Mouse (Mus musculus) gastrocnemius, adult 8-10 months (tissue): ENCODE measurements around the gene Hnrnpa3. TPM values are rescaled to one million over a fixed set of nuclear protein-coding genes. Genes with fewer than 3 reads are reported as not detected.
A peak's percentile ranks its signal among the peaks of the same experiment; 100 is the strongest.

Experiments used
- DNase-seq, 2 experiments: peaks; one replicate each; pipeline ENCODE4 v3.0.0; 2022; ENCODE audit warnings: low spot score in 2 of 2
- microRNA-seq: library from miRNA; unstranded; fragments of <30 nt; microRNA quantifications from one replicate; pipeline ENCODE4 v1.2.0, GENCODE M21; 2022
- total RNA-seq, 4 experiments: library from RNA; stranded (reverse); gene quantifications; 2 replicates each; pipeline ENCODE4 v1.2.4; 2022

Hnrnpa3 gene
- total RNA-seq, 4 experiments from 2014 or later = 89.8 to 139 (median 106) TPM

GRCm38 (mm10) chr2:75701822-75702587 is 42.9 kb downstream of the Hnrnpa3 start:
- DNase-seq = no peak

DNA sequence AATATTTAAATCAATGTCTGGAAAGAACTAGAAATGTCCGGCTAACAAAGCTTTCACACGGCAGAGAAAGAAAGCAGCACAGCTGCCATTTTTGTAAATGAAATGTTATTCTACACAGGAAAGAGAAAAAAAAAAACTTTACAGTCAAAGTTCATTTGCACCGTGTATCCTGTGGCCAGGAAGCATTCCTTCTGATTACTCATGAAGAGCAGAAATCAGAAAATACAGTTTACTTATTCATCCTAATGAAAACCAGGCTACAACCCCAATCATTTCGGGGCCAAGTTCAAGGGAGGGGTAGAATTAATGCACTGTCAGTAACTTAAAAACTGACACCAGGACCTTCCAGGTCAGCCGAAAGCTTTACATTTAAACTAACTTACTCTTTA is 43.5 kb downstream of the Hnrnpa3 start:
- no peak for DNase-seq

DNA sequence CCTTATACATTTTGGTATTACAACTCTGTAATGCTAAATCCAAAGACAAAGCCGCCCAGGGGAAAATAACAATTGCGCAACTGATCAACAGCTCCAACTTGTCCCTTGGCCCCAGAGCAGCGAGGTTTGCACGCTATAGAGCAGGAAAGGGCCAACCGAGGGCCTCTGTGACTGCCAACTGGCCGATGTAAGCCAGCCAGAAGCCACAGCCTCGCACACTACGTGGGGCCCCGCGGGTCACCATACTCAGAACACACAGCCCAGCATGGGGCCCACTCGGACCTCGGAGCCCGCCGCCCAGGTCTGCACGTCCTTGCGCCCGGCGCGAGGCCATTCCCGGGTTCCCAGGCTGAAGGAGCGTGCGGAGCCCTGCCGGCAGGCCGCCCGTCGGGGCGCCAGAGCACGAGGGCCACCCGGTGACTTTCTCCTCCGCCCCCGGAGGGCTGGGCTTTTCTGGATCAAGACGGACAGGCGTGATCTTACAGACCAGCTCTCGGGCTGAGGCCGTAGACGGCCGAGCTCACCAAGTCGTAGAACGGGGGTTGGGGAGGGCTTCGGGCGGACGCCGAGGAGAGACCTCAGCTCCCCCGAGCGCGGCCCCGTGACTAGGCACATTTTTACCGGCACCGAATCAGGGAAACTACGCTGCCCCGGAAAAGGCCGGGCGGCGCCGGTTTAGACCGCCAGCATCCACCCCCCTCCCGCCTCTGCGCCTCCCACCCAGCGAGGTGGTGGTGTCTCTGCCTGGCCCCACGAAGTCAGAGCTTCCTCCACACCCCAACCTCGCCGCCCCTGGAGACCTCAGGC is 44.5 kb downstream of the Hnrnpa3 start:
- peak; percentile 91 for DNase-seq

GRCm38 (mm10) chr2:75704234-75705161 is 45.4 kb downstream of the Hnrnpa3 start, which contains the start of gene Nfe2l2:
Nfe2l2 (minus strand) TSS chr2:75704641.
- DNase-seq = peak; percentile 99 to 100

GRCm38 (mm10) chr2:75705162-75705752 is 46.2 kb downstream of the Hnrnpa3 start:
- peak in 1 of 2 experiments; percentile 73 for DNase-seq

DNA sequence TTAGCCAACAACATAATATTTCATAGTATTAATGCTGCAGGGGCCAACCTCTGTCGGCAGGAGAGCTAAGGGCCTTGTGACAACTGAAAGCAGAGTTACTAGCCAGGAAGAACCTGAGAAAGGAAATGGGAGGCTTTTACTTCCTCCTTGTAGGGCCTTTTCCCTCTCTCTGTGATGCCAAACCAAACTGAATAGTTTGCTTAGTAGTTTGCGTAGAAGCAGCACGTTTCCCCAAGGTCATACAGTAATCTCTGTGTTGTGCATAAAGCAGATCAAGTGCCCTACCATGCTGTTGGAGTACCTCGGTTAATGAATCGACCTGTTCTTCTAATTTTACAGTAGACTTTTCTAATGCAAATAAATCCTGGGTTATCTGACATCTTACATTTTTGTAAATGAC is 47.4 kb downstream of the Hnrnpa3 start:
- DNase-seq = no peak

DNA sequence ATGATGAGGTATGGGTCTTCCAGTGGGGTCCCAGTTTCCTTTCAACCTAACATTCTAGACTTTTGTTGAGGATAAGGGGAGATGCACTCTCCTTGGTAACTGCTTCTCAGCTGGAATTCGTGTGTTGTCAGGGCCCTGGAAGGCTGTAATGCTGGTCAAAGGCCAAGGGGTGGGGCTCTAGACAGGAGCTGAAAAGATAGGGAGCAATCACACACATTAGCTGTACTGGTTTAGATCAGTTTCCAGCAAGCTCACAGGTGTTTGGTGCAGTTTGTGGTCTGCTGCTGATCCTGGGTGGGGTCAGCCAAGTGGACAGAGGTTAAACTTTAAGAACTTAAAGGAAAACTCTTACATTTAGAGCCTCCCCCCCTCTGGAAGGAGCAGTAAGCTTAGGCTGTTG is 48.4 kb downstream of the Hnrnpa3 start:
- DNase-seq = no peak

DNA sequence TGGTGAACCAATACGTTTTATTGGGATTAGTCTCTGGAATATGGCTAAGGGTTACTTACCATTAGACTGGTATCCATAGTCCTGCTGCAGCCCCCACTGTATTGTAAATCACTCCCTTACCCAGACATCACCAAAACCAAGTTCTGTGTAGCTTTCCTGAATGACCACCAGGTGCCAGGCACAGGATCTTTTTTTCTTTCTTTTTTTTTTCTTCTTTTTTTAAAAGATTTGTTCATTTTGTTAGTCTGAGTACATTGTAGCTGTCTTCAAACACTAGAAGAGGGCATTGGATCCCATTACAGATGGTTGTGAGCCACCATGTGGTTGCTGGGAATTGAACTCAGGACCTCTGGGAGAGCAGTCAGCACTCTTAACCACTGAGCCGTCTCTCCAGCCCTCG is 54.0 kb downstream of the Hnrnpa3 start:
- DNase-seq = no peak

DNA sequence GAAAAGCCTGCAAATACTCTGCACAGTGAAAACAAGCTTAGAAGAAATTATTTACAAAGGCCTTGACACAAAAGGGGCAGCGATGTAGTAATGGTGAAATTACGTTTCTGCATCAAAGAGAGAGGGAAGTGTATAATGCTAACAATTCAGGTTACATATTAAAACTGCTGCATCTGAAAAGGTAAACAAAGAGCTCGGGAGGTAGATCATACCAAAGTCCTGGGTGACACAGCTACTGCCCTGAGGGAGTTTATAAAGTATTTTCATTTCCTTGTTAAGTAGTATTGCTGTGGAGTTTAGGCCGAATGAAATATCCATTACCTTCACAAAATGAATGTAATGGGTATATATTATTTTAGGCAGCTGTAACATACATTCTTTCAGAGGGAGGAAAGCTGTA is 55.7 kb downstream of the Hnrnpa3 start:
- DNase-seq = no peak

DNA sequence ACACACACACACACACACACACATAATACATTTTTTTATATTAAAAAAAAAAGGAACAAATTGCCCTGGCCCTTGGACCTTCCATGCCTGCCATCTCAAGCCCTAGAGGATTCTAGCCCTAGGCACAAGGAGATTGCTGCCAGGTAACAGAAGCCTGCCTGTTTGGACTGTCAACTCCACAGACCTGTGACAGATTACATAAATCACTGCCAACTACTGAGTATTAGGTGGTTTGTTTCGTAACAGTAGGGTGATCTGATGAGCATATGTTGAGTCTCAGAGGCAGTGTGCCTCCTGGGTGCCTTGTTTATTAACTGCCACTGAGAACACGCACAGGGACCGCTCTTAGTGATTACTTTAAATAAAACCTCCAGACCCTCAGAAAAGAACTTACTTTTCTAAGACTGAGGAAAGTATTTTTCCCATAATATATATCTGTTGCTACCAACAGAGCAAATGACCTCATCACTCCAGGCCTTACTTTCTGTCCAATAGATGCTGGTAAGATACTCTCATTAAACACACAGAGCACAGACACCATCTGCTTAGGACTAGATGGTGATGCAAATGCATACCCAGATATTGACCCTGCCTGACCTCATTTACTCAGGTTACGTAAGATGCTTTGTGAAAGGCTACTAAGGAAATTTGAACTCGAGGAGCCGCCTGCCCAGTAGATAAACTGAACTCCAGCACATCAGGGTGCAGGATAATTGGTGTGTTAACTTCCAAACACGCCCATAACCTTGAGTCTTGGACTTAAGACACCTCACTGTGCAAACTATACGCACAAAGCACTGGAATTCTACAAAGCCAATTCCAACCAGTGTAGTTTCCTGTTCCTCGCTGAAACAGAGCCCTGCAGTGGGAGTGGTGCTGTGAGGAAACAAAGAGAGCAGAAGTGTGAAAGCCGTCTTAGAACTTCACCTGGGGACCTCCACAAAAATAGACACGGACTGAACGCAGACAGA is 57.3 kb downstream of the Hnrnpa3 start:
- peak in 1 of 2 experiments; percentile 36 for DNase-seq

Small RNAs within 50 kb of the gene (microRNA-seq; reads per million reads assigned to microRNA genes)
- not detected for gene Gm24574

Other genes starting within 250 kb of the Hnrnpa3 start
- gene Nfe2l2, start 45.4 kb downstream of the Hnrnpa3 start, total RNA-seq = 10 to 100 TPM; 31.3 to 37.6 (median 34.7) TPM
- gene Agps, start 172.9 kb downstream of the Hnrnpa3 start, total RNA-seq = 10 to 100 TPM; 19.1 to 24.1 (median 20.0) TPM